Mouse (Mus musculus) kidney, adult 2 months (tissue): ENCODE measurements at regions not wholly inside any gene's neighbourhood (a gene's known extent, or its start where the extent isn't known, plus 50 kb on each side); places are given as distances from the start of the nearest gene placed in this dataset.

Experiments used
- CTCF ChIP-seq: fragments of 200-500 bp; conservative IDR thresholded peaks from 2 replicates; pipeline ENCODE4 v1.5.1; 2011; ENCODE audit warnings: low read depth, mild to moderate bottlenecking, control low read depth, low read length, moderate library complexity, mixed read lengths; ENCODE audit not compliant: insufficient read depth, insufficient read length
- POLR2A ChIP-seq: fragments of 200-500 bp; IDR thresholded peaks from one replicate; pipeline ENCODE4 v1.6.1; 2011; ENCODE audit warnings: low read depth, low read length, control low read depth

- TF ChIP-seq POLR2A = no peak
- no peak for TF ChIP-seq CTCF
These were observed 136.7 kb upstream of the Agap1 start for GRCm38 (mm10) chr1:89317897-89318296.
